Mouse (Mus musculus) CD4-positive, CD25-positive, alpha-beta regulatory T cell, adult 4 months (primary cell): Measurements from ENCODE around the gene Barhl1. TPM values are rescaled to one million over a fixed set of nuclear protein-coding genes. Genes with fewer than 3 reads are reported as not detected.

ENCODE experiments used
- ATAC-seq: one replicate; pipeline ENCODE4 v1.8.0; 2017
- polyA plus RNA-seq, 2 experiments: library from polyadenylated mRNA; unstranded; fragments of 100-300 nt; shearing (Covaris generic); gene quantifications; one replicate each; pipeline ENCODE4 v1.2.1; 2017

The Barhl1 gene
- polyA plus RNA-seq, 2 experiments from 2014 or later, result not detected

DNA sequence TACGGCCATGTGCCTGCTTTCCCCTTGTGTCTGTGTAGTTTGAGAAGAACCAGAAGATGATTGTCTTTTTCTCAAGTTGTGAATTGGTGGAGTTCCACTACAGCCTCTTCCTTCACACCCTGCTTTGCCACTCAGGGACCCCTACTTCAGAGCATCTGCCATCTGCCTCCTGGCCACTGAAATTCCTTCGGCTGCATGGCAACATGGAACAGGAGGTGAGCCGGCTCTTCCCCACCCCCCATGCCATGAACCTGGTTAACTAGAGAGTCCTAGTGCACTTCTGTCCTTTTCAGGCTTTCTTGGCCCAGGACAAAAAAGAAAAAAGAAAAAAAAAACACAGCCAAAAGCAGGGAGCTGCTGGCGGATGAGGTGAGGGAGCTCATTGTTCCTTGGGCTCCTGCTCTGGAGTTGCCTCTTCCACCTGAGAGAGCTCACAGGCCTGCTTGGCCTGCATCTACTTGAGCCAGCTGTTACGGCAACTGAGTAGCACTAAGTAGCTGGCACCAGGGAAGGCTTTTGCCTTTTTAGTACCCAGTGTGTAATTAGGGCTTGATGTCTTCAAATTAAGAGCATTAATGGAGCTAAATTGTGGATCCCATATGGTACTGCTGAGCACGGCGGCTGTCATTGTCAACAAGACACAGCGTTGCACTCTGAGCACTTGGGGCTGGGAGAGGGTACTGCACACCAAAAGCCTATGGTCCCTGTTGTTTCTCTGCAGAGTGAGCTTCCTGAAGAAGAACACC is 55.6 kb downstream of the Barhl1 start:
- ATAC-seq, result no peak

DNA sequence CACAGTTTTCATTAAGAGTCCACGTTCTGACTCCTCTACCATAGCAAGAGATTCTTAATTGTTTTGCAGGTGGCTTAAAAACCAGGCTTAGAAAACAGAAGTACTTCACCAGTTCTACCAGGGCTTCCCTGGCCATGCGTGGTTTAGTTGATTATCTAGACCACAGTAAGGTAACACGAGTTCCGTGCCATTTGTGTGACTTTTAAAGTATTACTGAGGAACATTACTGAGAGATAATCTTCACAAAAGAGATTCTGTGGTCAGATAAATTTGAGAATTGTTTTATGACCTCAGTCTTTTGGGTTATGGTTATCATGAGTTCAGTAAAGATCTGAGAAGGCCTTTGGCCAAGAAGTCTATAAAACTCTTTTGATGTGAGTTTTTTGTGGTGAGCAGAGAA is 57.2 kb downstream of the Barhl1 start:
- no peak for ATAC-seq

Other genes starting within 250 kb of the Barhl1 start
- not detected for gene Spaca9, start 216.9 kb downstream of the Barhl1 start, polyA plus RNA-seq
- not detected for gene Ak8, start 216.5 kb downstream of the Barhl1 start, polyA plus RNA-seq
- 1 to 10 TPM; 3.2 to 3.3 TPM for gene Gtf3c4, start 76.3 kb downstream of the Barhl1 start, polyA plus RNA-seq
- gene Ddx31, start 76.3 kb downstream of the Barhl1 start, polyA plus RNA-seq, result 10 to 100 TPM; 15.3 to 15.9 TPM
- under 1 TPM; 0.46 to 0.47 TPM for gene Cfap77, start 138.4 kb upstream of the Barhl1 start, polyA plus RNA-seq
- 10 to 100 TPM; 20.7 to 24.1 TPM for gene Ttf1, start 143.6 kb upstream of the Barhl1 start, polyA plus RNA-seq
- gene Setx, start 207.5 kb upstream of the Barhl1 start, polyA plus RNA-seq, result 10 to 100 TPM; 27.6 to 40.7 TPM